ENCODE assay signal across 10 mouse cellular contexts in genomic region chr16:44765555-44766319, GRCm38 (mm10). TPM values are rescaled to one million over a fixed set of nuclear protein-coding genes. Genes with fewer than 3 reads are reported as not detected.
A peak's percentile ranks its signal among the peaks of the same experiment; 100 is the strongest.
DNase-seq lines count a peak whose midpoint lies in the region; ATAC-seq lines count a peak whose summit lies in the region.
"Had no signal": no experiment of that assay in that cellular context is flagged by ENCODE, and none has a peak within 500 bp of the region (broad histone marks: within the 10 kb centered on the region; RNA-seq: fewer than 3 reads in every experiment).

Cd200r1 (plus strand) TSS chr16:44765736.

- peak; percentile 65 for DNase-seq in CD4-positive helper T cell, adult 2 months (ENCODE audit: low read depth, low spot score)
- no peak for DNase-seq in cerebellum, adult 11-12 months
- no peak for DNase-seq in cerebellum, postnatal 25 days
- DNase-seq: embryo, embryonic 11 days had no signal

- 64% methylated on average over 22 of the region's 22 CpGs for WGBS in heart, embryonic 14.5 days
- WGBS in kidney, embryonic 15.5 days, result 77% methylated on average over 22 of the region's 22 CpGs

- H3K27me3 ChIP-seq in erythroblast, embryonic 14.5 days (ENCODE audit: control insufficient read depth), result 0 out of 2 replicates have a peak, but pooled peaks cover 2% of the 10 kb centered on the region
- H3K27me3 ChIP-seq in heart, embryonic 14.5 days (ENCODE audit: control insufficient read depth, insufficient read depth, low read length), result no peaks in the 10 kb centered on the region
- no peaks in the 10 kb centered on the region for H3K27me3 ChIP-seq in megakaryocyte, embryonic 14.5 days (replicated peaks)
- H3K27me3 ChIP-seq in kidney, embryonic 15.5 days, result no peaks in the 10 kb centered on the region
- H3K27me3 ChIP-seq: midbrain, embryonic 12.5 days had no signal

- peaks cover 17% of the 10 kb centered on the region for H3K4me1 ChIP-seq in erythroblast, embryonic 14.5 days (ENCODE audit: control insufficient read depth)
- H3K4me1 ChIP-seq in heart, embryonic 14.5 days (ENCODE audit: control insufficient read depth in 2 of 2, insufficient read depth in 2 of 2, low read length in 2 of 2), result peaks cover 0 to 3% of the 10 kb centered on the region in 2 experiments; a peak in 1 of 4 replicates
- H3K4me1 ChIP-seq in megakaryocyte, embryonic 14.5 days, result peaks cover 44% of the 10 kb centered on the region
- H3K4me1 ChIP-seq in kidney, embryonic 15.5 days, result no peaks in the 10 kb centered on the region
- H3K4me1 ChIP-seq: midbrain, embryonic 12.5 days had no signal

- H3K4me2 ChIP-seq in heart, embryonic 14.5 days (ENCODE audit: low read length), result peak within 1 kb of the TSS; percentile 53
- H3K4me2 ChIP-seq in kidney, embryonic 15.5 days, result no peak within 1 kb of the TSS
- H3K4me2 ChIP-seq: midbrain, embryonic 12.5 days had no signal

- H3K36me3 ChIP-seq in erythroblast, embryonic 14.5 days (ENCODE audit: control insufficient read depth), result no peaks in the 10 kb centered on the region
- no peaks in the 10 kb centered on the region for H3K36me3 ChIP-seq in heart, embryonic 14.5 days (ENCODE audit: control insufficient read depth, insufficient read depth, low read length)
- peaks cover 16% of the 10 kb centered on the region for H3K36me3 ChIP-seq in megakaryocyte, embryonic 14.5 days (replicated peaks; ENCODE audit: low read length)
- no peaks in the 10 kb centered on the region for H3K36me3 ChIP-seq in kidney, embryonic 15.5 days
- H3K36me3 ChIP-seq: midbrain, embryonic 12.5 days had no signal

- H3K9me3 ChIP-seq in erythroblast, embryonic 14.5 days (ENCODE audit: control insufficient read depth, low read length), result no peaks in the 10 kb centered on the region
- no peaks in the 10 kb centered on the region for H3K9me3 ChIP-seq in heart, embryonic 14.5 days (ENCODE audit: control insufficient read depth, low read length)
- H3K9me3 ChIP-seq in megakaryocyte, embryonic 14.5 days, result no peaks in the 10 kb centered on the region
- no peaks in the 10 kb centered on the region for H3K9me3 ChIP-seq in kidney, embryonic 15.5 days (replicated peaks)
- H3K9me3 ChIP-seq: midbrain, embryonic 12.5 days had no signal

- no peak within 1 kb of the TSS for H3K27ac ChIP-seq in heart, embryonic 14.5 days (replicated peaks in 1 of 2; ENCODE audit: control insufficient read depth in 1 of 2, insufficient read depth in 1 of 2, low read depth in 2 of 2, low read length in 2 of 2)
- H3K27ac ChIP-seq in kidney, embryonic 15.5 days, result no peak within 1 kb of the TSS
- H3K27ac ChIP-seq: midbrain, embryonic 12.5 days had no signal

- peak within 1 kb of the TSS; percentile 57 for H3K4me3 ChIP-seq in erythroblast, embryonic 14.5 days (replicated peaks)
- peak within 1 kb of the TSS; percentile 17 to 21 for H3K4me3 ChIP-seq in heart, embryonic 14.5 days (ENCODE audit: control insufficient read depth in 1 of 2, insufficient read depth in 1 of 2, low read depth in 1 of 2, low read length in 2 of 2)
- H3K4me3 ChIP-seq in megakaryocyte, embryonic 14.5 days (replicated peaks), result peak within 1 kb of the TSS; percentile 91
- no peak within 1 kb of the TSS for H3K4me3 ChIP-seq in kidney, embryonic 15.5 days (replicated peaks)
- H3K4me3 ChIP-seq: midbrain, embryonic 12.5 days had no signal

- peak within 1 kb of the TSS; percentile 44; the same call in 1 of the 2 replicates for H3K9ac ChIP-seq in heart, embryonic 14.5 days (ENCODE audit: low read length)
- no peak within 1 kb of the TSS for H3K9ac ChIP-seq in kidney, embryonic 15.5 days
- H3K9ac ChIP-seq: midbrain, embryonic 12.5 days had no signal

- ATAC-seq in erythroblast, adult 5-6 weeks (replicated peaks; ENCODE audit: low FRiP score, poor library complexity, severe bottlenecking), result no peak
- no peak for ATAC-seq in heart, embryonic 14.5 days (ENCODE audit: insufficient number of reproducible peaks, insufficient read depth, low FRiP score, low read depth)
- ATAC-seq in kidney, embryonic 15.5 days (replicated peaks; ENCODE audit: low FRiP score), result no peak

RNA-seq across cellular contexts. Expression of gene Cd200r1, which starts in this region (rescaled TPM):
- polyA plus RNA-seq in erythroblast, embryonic 14.5 days (2012), result not detected in 2 replicates
- 4.8 and 8.2 TPM in 2 replicates for total RNA-seq in erythroblast, adult 5-6 weeks (2015; ENCODE audit: low replicate concordance)
- 1.5 and 4.5 TPM in 2 replicates for total RNA-seq in erythroblast, adult 5-6 weeks (2017; ENCODE audit: low replicate concordance)
- 1.9 and 2.0 TPM in 2 replicates for polyA plus RNA-seq in heart, embryonic 14.5 days (2014; fragmentation: Nextera tagmentation; extraction: Ambion mirVana)
- 4.1 TPM in 1 of 2 replicates, not detected in the other for polyA plus RNA-seq in megakaryocyte, embryonic 14.5 days (2012; ENCODE audit: insufficient read depth, low replicate concordance)
- polyA plus RNA-seq in kidney, embryonic 15.5 days (2015; fragmentation: Nextera tagmentation; extraction: Ambion mirVana), result 0.37 and 0.62 TPM in 2 replicates
